Mouse (Mus musculus) lung, embryonic 14.5 days (tissue): Measurements from ENCODE around the gene Eif6. TPM values are rescaled to one million over a fixed set of nuclear protein-coding genes. Genes with fewer than 3 reads are reported as not detected.

Source experiments
- ATAC-seq: fragments of 200-750 bp; cut with Nextera tagmentation; 2 replicates; pipeline ENCODE4 v1.8.0; 2017; ENCODE audit warnings: mild to moderate bottlenecking, moderate TSS enrichment, moderate library complexity; ENCODE audit not compliant: insufficient read depth
- DNase-seq: peaks from one replicate; pipeline ENCODE4 v3.0.0-alpha.2; 2015
- H3K27ac ChIP-seq: fragments of 300-500 bp; sonication (generic); 2 replicates; pipeline ENCODE4 v1.5.1; 2014; ENCODE audit warnings: low read depth, mild to moderate bottlenecking, moderate library complexity
- H3K27me3 ChIP-seq: fragments of 300-500 bp; sonication (generic); 2 replicates; pipeline ENCODE4 v1.6.1; 2014; ENCODE audit warnings: low read length, control low read depth; ENCODE audit not compliant: insufficient read depth
- H3K36me3 ChIP-seq: fragments of 300-500 bp; sonication (generic); 2 replicates; pipeline ENCODE4 v1.6.1; 2014; ENCODE audit warnings: control low read depth; ENCODE audit not compliant: insufficient read depth
- H3K4me1 ChIP-seq: fragments of 300-500 bp; sonication (generic); 2 replicates; pipeline ENCODE4 v1.6.1; 2014; ENCODE audit warnings: antibody characterized with exemption, control low read depth; ENCODE audit not compliant: insufficient read depth
- H3K4me2 ChIP-seq: fragments of 300-500 bp; sonication (generic); 2 replicates; pipeline ENCODE4 v1.6.1; 2014; ENCODE audit warnings: mild to moderate bottlenecking
- H3K4me3 ChIP-seq: fragments of 300-500 bp; sonication (generic); 2 replicates; pipeline ENCODE4 v1.5.1; 2014; ENCODE audit warnings: low read depth, low read length
- H3K9ac ChIP-seq: fragments of 300-500 bp; sonication (generic); 2 replicates; pipeline ENCODE4 v1.6.1; 2014
- H3K9me3 ChIP-seq: fragments of 300-500 bp; sonication (generic); 2 replicates; pipeline ENCODE4 v1.6.1; 2016; ENCODE audit warnings: low read depth, low read length, control low read depth
- CTCF ChIP-seq: IDR thresholded peaks from 2 replicates; pipeline ENCODE4 v1.5.1; 2016; ENCODE audit warnings: antibody characterized with exemption, low read depth
- WGBS: fragments of 180-500 bp; shearing (Covaris S2); extraction: QIAGEN DNeasy Blood & Tissue Kit; methylation state at CpG from one replicate; pipeline ENCODE4 v1.1.7; 2014; 5-methylcytosine and 5-hydroxymethylcytosine counted together
- polyA plus RNA-seq: library from polyadenylated mRNA; unstranded; fragments of >200 nt; fragmentation: Nextera tagmentation; extraction: Ambion mirVana; gene quantifications from 2 replicates; pipeline ENCODE4 v1.2.1, GENCODE M21; 2014

Eif6 gene
- polyA plus RNA-seq: 179 and 194 TPM in 2 replicates

DNA sequence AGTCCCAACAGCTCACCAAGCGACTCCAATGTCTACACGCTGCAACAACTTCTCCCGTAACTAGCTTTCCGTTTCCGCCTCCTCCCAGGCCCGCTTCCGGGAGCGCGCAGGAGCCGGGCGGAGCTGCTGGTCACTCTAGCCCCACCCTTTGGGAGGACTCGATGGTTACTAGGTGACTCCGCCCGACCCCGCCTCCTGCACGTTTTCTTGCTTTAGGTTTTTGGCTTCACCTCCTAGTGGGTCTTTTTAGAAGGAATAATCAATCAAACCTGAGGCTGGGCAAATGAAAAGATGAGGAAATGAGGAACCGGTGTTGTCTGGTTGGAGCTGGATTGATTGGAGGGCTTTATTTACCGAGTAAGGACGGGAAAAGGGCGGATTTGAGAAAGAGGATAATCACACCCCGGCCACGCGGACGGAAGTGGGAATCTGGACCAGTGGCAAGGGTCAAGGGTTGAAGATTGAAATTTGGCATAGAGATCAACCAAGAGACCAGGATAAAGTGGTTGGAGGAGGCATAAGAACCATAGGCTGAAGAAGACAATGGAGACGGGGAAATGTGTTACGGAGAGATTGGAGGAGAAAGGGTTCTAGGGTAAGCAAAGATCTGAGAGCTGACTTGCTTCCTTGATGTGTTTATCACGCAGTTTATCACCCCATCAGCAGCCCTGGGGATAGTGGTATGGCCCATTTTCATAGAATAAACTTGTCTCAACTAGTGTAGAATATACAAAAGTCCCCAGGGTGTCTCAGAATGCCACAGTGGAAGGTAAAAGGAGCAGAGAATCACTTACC lies at the start of gene Eif6:
Gene Eif6 (minus strand): TSS at position 296 of the 795 bp plus-strand sequence.
- 2% methylated on average over 27 of the region's 27 CpGs for WGBS

DNA sequence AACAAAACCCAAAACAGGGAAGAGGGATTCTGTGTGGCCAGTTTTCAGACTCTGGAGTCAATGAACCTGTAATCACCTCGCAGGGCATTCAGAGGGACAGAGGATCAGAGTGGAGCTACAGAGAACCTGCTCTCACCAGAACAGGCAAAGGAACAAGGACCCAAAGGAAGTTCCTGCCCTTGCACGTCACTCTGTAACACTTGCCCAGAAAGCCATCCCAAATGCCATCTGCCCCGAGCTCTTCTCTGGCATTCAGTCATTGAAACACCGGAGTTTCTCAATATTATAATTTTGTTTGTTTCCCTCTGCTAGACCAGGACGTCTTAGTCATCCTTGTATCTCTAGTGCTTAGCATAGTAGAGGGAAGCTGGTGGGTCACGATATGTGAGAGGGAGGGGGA lies 46.9 kb upstream of the Eif6 start:
- Histone ChIP-seq H3K27ac (peak overlapping the region; percentile 63; the same call in 1 of the 2 replicates), H3K4me1 (peaks cover 11% of the 10 kb centered on the region), H3K27me3 (no peaks in the 10 kb centered on the region), H3K9ac (no peak overlapping the region), H3K4me2 (peak overlapping the region; percentile 20; the same call in 1 of the 2 replicates), H3K9me3 (no peaks in the 10 kb centered on the region), H3K36me3 (peaks cover 31% of the 10 kb centered on the region), H3K4me3 (no peak overlapping the region)
- ATAC-seq (no peak), DNase-seq (no peak)
- 54% methylated on average over 6 of the region's 6 CpGs for WGBS
- TF ChIP-seq CTCF: no peak

More for the DNA sequence above, at the start of gene Eif6:
- no peaks in the 10 kb centered on the region; the same call in 1 of the 2 replicates for H3K4me1 ChIP-seq
- peak within 1 kb of the TSS; percentile 80 for H3K9ac ChIP-seq
- H3K4me2 ChIP-seq: peak within 1 kb of the TSS; percentile 83
- H3K27ac ChIP-seq: peak within 1 kb of the TSS; percentile 82
- DNase-seq: peak; percentile 96
- TF ChIP-seq CTCF: no peak
- ATAC-seq: peak; percentile 97
- H3K27me3 ChIP-seq: no peaks in the 10 kb centered on the region
- H3K36me3 ChIP-seq: peaks cover 20% of the 10 kb centered on the region
- H3K9me3 ChIP-seq: no peaks in the 10 kb centered on the region
- peak within 1 kb of the TSS; percentile 88 for H3K4me3 ChIP-seq

DNA sequence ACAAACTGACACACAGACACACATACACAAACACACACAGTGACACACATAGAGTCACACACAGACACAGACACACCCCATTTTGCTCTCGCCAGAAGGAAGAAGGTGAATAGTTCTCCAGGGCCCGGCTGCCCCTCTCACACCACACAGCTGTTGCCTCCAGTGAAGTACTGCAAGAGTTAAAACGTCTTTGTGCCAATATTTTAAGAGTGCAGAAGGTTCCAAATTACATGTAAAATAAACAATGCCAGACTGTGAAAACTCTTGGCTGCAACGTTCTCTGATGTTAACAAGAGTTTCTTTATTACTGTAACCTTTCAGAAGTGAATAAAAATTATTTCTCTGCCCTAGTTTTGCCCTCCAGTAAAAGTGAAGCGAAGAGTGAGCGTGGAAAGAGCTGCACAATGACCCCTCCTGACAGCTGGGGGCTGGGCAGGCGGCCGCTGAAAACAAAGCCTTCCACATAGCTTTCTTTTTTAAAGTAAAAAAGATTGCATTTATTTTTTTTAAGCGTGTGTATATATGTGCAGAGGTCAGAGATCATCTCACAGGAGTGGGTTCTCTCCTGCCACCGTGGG lies 46.3 kb upstream of the Eif6 start:
- TF ChIP-seq CTCF: no peak
- H3K36me3 ChIP-seq: peaks cover 37% of the 10 kb centered on the region
- 29% methylated on average over 10 of the region's 10 CpGs for WGBS
- DNase-seq: peak; percentile 86
- H3K9ac ChIP-seq: no peak overlapping the region
- no peak overlapping the region for H3K4me3 ChIP-seq
- H3K27me3 ChIP-seq: no peaks in the 10 kb centered on the region
- H3K4me2 ChIP-seq: peak overlapping the region; percentile 29
- H3K4me1 ChIP-seq: peaks cover 11% of the 10 kb centered on the region
- peak; percentile 75 for ATAC-seq
- peak overlapping the region; percentile 63; the same call in 1 of the 2 replicates for H3K27ac ChIP-seq
- no peaks in the 10 kb centered on the region for H3K9me3 ChIP-seq

DNA sequence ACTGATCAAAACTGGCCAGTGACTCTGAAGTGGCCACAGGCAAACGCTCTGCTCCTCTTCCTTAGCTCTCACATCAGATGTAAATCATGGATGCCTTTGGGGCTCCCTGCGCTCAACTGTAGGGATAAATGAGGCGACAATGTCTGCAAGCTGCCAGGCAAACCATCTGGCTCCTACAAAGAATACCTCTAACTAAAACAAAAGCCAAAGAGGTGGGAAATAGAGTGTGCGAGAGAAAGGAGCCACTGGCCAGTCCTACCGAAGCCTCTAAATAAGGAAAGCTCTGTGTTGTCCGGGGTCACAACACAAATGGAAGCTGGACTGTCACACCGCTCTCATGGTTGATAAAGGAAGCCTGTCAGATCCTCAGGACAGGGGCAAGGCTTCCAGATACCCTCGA lies 45.8 kb upstream of the Eif6 start:
- Histone ChIP-seq H3K27me3 (no peaks in the 10 kb centered on the region), H3K4me1 (peaks cover 11% of the 10 kb centered on the region), H3K4me2 (peak overlapping the region; percentile 29), H3K36me3 (peaks cover 40% of the 10 kb centered on the region), H3K27ac (peak overlapping the region; percentile 63; the same call in 1 of the 2 replicates), H3K4me3 (no peak overlapping the region), H3K9ac (no peak overlapping the region), H3K9me3 (no peaks in the 10 kb centered on the region)
- 42% methylated on average over 8 of the region's 8 CpGs for WGBS
- TF ChIP-seq CTCF: no peak
- ATAC-seq: peak; percentile 52
- DNase-seq: peak; percentile 60

DNA sequence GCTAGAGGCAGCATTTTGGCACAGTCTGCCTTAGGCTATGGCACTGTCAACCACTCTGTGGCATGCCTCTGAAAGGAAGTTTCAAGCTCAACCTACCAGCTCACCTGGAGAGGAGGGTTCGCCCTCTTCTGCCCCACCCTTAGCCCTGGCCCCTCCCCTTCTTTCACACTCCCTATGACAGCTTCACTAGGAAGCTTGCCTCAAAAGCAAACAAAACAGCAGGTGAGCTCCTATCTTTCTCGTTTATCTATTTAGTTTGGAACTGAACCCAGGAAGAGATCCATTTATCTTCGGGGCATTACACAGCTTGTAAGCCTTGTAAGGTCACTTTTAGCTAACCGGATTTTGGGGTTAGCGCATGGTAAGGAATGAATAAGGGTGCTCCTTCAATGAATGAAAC lies 43.0 kb upstream of the Eif6 start:
- Histone ChIP-seq H3K27ac (no peak overlapping the region), H3K4me1 (peaks cover 11% of the 10 kb centered on the region), H3K4me3 (no peak overlapping the region), H3K36me3 (peaks cover 17% of the 10 kb centered on the region; the same call in 1 of the 2 replicates), H3K9me3 (no peaks in the 10 kb centered on the region), H3K9ac (no peak overlapping the region), H3K27me3 (no peaks in the 10 kb centered on the region), H3K4me2 (no peak overlapping the region)
- TF ChIP-seq CTCF: no peak
- WGBS: 53% methylated on average over 5 of the region's 5 CpGs
- ATAC-seq: no peak
- DNase-seq: no peak

DNA sequence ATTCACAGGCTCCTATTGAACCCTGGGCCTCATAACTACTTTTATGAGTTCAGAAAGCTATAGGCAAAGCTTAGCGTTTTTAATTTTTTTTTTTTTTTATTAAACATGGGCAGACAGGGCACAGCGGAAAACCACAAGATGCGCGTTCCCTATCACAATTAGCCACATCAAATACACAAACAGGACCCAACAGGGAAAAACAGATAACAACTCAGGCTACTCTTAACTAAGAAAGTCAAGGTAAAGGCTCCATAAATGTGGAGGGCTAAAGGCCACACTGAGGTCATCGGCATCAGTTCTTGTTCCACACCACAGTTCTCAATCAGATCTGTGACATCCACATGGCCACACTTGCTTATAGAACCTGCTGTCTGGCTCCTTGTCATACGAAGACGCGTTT lies 41.6 kb upstream of the Eif6 start:
- Histone ChIP-seq H3K4me2 (no peak overlapping the region), H3K27ac (no peak overlapping the region), H3K36me3 (peaks cover 17% of the 10 kb centered on the region; the same call in 1 of the 2 replicates), H3K9me3 (no peaks in the 10 kb centered on the region), H3K4me1 (peaks cover 10% of the 10 kb centered on the region), H3K27me3 (no peaks in the 10 kb centered on the region), H3K9ac (no peak overlapping the region), H3K4me3 (no peak overlapping the region)
- DNase-seq: no peak
- 94% methylated on average over 8 of the region's 8 CpGs for WGBS
- TF ChIP-seq CTCF: no peak
- ATAC-seq: no peak

- H3K27me3 ChIP-seq: no peaks in the 10 kb centered on the region
- no peak overlapping the region for H3K9ac ChIP-seq
- ATAC-seq (peak; percentile 42), DNase-seq (no peak)
- 0 out of 2 replicates have a peak overlapping the region, but pooled peaks have one; percentile 33 for H3K27ac ChIP-seq
- H3K4me1 ChIP-seq: no peaks in the 10 kb centered on the region
- TF ChIP-seq CTCF: no peak
- no peak overlapping the region for H3K4me3 ChIP-seq
- 0 out of 2 replicates have a peak, but pooled peaks cover 7% of the 10 kb centered on the region for H3K36me3 ChIP-seq
- 53% methylated on average over 11 of the region's 11 CpGs for WGBS
- no peak overlapping the region for H3K4me2 ChIP-seq
- no peaks in the 10 kb centered on the region for H3K9me3 ChIP-seq
Measured at GRCm38 (mm10) chr2:155863301-155863867, 36.7 kb upstream of the Eif6 start.
